Mouse (Mus musculus) right cerebral cortex, postnatal 10 days (tissue): Measurements from ENCODE around the gene Anapc16.

Experiments
- DNase-seq, 2 experiments: peaks; one replicate each; pipeline ENCODE4 v3.0.0; 2021; ENCODE audit warnings: low spot score in 2 of 2

Gene Anapc16

GRCm38 (mm10) chr10:60002673-60003212 lies at the start of gene Anapc16, which contains the start of gene Ascc1:
Gene Anapc16 (minus strand): TSS chr10:60003135.
Gene Ascc1 (plus strand): TSS chr10:60002805.
- peak; percentile 98 for DNase-seq

GRCm38 (mm10) chr10:60050581-60050980 lies 47.6 kb upstream of the Anapc16 start:
- DNase-seq = no peak

- peak; percentile 74 to 75 for DNase-seq
These were observed 43.8 kb upstream of the Anapc16 start for GRCm38 (mm10) chr10:60046696-60047095.

GRCm38 (mm10) chr10:60042350-60042922 lies 39.5 kb upstream of the Anapc16 start:
- DNase-seq = no peak

GRCm38 (mm10) chr10:60035744-60036143 lies 32.8 kb upstream of the Anapc16 start:
- DNase-seq = no peak

- no peak for DNase-seq
These were observed 31.7 kb upstream of the Anapc16 start for GRCm38 (mm10) chr10:60034621-60035020.

GRCm38 (mm10) chr10:60033064-60033463 lies 30.1 kb upstream of the Anapc16 start:
- no peak for DNase-seq

- peak; percentile 34 to 58 for DNase-seq
These were observed 29.7 kb upstream of the Anapc16 start for GRCm38 (mm10) chr10:60032622-60033021.

GRCm38 (mm10) chr10:60031985-60032384 lies 29.1 kb upstream of the Anapc16 start:
- DNase-seq = peak in 1 of 2 experiments; percentile 45

GRCm38 (mm10) chr10:60031562-60031961 lies 28.6 kb upstream of the Anapc16 start:
- DNase-seq = no peak

GRCm38 (mm10) chr10:60029387-60029786 lies 26.5 kb upstream of the Anapc16 start:
- DNase-seq = no peak

- peak; percentile 54 for DNase-seq
These were observed 26.0 kb upstream of the Anapc16 start for GRCm38 (mm10) chr10:60028979-60029378.

GRCm38 (mm10) chr10:60028181-60028580 lies 25.2 kb upstream of the Anapc16 start:
- DNase-seq = no peak

- no peak for DNase-seq
These were observed 24.7 kb upstream of the Anapc16 start for GRCm38 (mm10) chr10:60027619-60028084.

GRCm38 (mm10) chr10:60026759-60027395 lies 23.9 kb upstream of the Anapc16 start:
- no peak for DNase-seq

- no peak for DNase-seq
These were observed 20.8 kb upstream of the Anapc16 start for GRCm38 (mm10) chr10:60023751-60024150.

- no peak for DNase-seq
These were observed 16.4 kb upstream of the Anapc16 start for GRCm38 (mm10) chr10:60019299-60019698.

GRCm38 (mm10) chr10:60016223-60016622 lies 13.3 kb upstream of the Anapc16 start:
- DNase-seq = no peak

- DNase-seq = no peak
These were observed 6.2 kb upstream of the Anapc16 start for GRCm38 (mm10) chr10:60009115-60009514.

- DNase-seq = no peak
These were observed 2.3 kb upstream of the Anapc16 start for GRCm38 (mm10) chr10:60005264-60005663.

GRCm38 (mm10) chr10:60003847-60004246 lies 912 bp upstream of the Anapc16 start:
- no peak for DNase-seq

- no peak for DNase-seq
These were observed 348 bp upstream of the Anapc16 start for GRCm38 (mm10) chr10:60003213-60003752.

- DNase-seq = no peak
These were observed 732 bp downstream of the Anapc16 start for GRCm38 (mm10) chr10:60002203-60002602.
